Mouse (Mus musculus): ENCODE measurements around the gene Myo9b.

DNA sequence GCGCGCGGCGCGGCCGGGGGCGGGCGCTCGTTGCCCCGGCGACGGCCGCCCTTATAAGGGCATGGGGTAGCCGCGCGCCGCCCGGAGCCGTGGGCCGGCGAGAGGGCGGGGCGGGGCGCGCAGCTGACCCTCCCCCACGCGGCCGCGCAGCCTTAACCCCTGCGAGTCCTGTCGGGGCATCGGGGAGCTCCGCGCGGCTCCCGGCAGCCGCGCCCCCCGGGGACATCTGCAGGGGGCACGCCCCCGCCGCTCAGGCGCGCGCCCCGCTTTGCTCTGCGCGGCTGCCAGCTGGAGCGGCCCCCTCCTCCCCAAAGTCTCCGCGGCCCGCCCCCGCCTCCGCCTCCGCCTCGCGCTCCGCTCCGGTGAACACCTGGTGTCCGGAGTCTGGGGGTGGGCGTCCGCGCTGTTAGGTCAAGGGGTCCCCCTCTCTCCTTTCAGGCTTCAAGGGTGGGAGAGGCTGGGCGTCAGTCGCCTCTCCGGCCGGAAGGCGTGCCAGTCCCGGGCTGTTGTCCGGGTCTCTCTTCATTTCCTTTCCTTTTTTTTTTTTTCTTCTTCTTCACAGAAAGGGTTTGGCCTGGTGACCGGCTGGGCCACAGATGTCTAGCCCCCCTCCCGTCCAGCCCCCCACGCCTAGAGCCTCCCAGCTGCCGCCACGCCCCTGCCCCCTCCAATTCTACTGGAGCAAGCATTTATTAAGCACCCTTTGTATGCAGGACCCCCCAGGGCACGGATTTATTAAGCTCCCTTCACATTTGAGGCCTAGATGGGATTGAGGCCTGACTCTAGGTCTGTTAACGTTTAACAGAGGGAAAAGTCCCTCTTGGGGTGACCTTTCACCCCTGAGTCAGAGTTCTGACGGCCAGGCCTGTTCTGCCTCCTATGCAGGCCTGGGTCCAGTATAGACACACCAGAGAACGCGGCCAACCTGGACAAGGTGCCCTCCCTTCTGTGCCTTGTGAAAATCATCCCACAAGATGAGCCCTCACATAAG, 109.8 kb downstream of the Myo9b start:
- no peak for TF ChIP-seq CTCF (IDR thresholded peaks at IDR 0.05; ENCODE audit: low read depth, low read length)
- no peak for TF ChIP-seq GATA1 (IDR thresholded peaks at IDR 0.05; ENCODE audit: borderline replicate concordance, low read length)

Measured in G1E (cell line).